Mouse (Mus musculus) embryonic stem cell, embryonic (primary cell): ENCODE results near the gene Catsperd.

Experiments
- CTCF ChIA-PET, 4 experiments: fragments of 300-600 bp in 2 of 4; fragments of 350-600 bp in 2 of 4; sonication (Branson Sonifier 250); formaldehyde crosslinking; loops; one replicate each; lab custom pipeline; 2022; ENCODE audit warnings: inconsistent platforms in 2 of 4; lab: Charles Lee
- POLR2A ChIA-PET, 4 experiments: fragments of 300-600 bp in 2 of 4; fragments of 350-600 bp in 2 of 4; sonication (Branson Sonifier 250); formaldehyde crosslinking; loops; one replicate each; lab custom pipeline; 2022; ENCODE audit warnings: antibody characterized with exemption in 4 of 4, inconsistent platforms in 1 of 4; lab: Charles Lee

Gene Catsperd

DNA sequence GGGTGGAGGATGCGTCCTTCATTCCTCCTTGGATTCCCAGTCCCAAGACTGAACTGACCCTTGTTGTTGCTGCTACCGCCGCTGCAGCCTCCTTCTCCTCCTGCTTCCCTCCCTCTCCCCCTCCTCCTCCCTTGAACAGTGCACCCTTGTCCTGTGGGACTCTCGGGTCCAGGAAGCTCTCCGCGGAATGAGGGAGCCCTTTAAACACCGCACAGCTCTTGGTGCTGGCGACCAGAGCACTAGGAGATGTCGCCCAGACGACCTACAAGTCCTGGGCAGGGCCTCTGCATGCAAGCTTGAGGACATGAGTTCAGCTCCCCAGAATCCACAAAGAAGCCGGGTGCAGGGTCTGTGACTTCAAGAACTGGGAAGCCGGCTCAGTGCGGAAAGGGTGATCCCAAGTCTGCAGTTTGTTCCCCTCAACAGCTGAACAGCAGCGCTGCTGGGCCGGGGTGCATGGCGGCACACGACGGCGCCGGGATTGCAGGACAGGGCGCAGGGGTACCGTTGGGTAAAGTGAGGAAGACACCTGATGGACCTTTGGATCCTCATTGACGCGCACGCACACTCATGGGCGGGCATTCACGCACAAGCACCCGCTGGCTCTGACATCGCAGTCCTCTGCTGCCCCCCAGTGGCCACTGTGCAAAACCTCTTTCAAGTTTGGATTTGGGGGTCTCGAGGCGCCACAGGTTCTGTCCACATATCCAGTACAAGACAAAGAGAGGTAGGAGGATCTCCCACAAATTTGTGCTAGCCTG is 40.6 kb downstream of the Catsperd start:
- ChIA-PET CTCF (interaction anchor here (0.6 to 2.9 kb wide), 30 partner anchors 8 to 480 kb away, joined by 3 to 19 read pairs (median 3); partner anchors contain the start of genes 2410015M20Rik (in 1 of the 4), Catsperd (in 1 of the 4), Gm20219 (in 1 of the 4) and Safb2 (in 1 of the 4)), POLR2A (interaction anchor here (0.7 to 8.1 kb wide), 30 partner anchors 8 to 392 kb away, joined by 3 to 111 read pairs (median 4); partner anchors contain the start of genes Catsperd (in 3 of the 4), Lonp1 (in 2 of the 4), Rpl36 (in 2 of the 4) and Safb (in 1 of the 4))

DNA sequence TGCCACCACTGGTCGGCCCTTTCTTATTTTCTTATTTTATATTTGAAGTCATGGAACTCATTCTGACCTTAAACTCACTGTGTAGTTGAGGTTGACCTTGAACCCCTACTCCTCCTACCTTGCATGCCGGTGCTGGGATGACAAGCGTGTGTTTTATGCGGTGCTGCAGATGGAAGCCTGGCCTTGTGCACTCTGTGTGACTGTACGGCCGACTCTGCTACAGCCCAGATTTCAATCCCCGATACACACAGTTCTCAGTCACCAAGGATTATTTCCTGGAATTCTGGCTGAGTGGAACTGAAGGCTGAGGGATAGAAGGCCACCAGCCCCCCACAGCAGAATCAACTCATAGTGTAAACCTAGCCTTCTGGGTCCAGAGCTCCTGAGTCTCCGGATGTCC is 41.8 kb downstream of the Catsperd start:
- CTCF ChIA-PET, result interaction anchor here in 3 of 4 experiments (0.6 to 1.9 kb wide), 4 partner anchors 58 to 1601 kb away, joined by 3 to 15 read pairs (median 4); no protein-coding TSS in a partner anchor
- POLR2A ChIA-PET, result interaction anchor here in 3 of 4 experiments (0.7 to 8.1 kb wide), 10 partner anchors 42 to 107 kb away, joined by 3 to 111 read pairs (median 5); partner anchors contain the start of genes Catsperd (in 2 of the 3), Lonp1 (in 2 of the 3), Rpl36 (in 1 of the 3) and Safb (in 1 of the 3)

DNA sequence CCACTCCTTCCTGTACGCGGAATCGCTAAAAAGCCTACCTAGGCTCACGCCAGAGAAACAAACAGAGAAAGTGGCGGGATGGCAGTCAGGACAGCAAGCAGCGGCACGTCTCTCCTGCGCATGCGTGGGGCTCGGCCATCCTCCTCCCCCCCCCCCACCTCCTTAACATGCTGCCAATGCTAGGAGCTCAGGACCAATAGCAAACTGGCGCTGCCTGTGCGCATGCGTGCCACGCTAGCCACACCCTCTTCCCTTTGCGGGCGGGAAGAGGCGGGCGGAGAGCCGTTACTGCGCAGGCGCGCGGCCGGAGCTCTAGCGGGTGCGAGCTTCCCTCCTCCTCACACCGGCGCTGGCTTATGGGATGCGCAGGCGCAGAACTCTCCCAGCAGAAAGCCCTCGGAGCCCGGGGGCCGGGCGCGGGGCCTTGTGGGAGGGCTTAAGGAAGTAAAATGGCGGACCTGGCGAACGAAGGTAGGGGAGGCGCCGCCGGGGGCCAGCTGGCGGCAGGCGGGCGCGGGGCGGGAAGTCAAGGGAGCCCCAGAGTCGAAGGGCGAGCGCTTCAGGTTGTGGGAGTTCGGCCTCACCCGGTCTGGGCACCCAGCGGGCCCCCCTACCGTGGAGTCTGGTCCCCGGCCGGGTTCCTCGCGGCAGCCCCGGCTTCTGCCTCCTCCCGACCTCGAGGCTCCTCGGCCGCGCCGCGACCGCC is 45.2 kb downstream of the Catsperd start, which contains the start of gene Ranbp3:
TSS of gene Ranbp3 (plus strand) at position 354 of the 706 bp plus-strand sequence.
- ChIA-PET POLR2A (interaction anchor here (0.6 to 19.2 kb wide), 157 partner anchors 9 to 714 kb away, joined by 3 to 414 read pairs (median 5); partner anchors contain the start of genes Catsperd (in 3 of the 4), Lonp1 (in 3 of the 4), Nrtn (in 3 of the 4) and Rpl36 (in 3 of the 4)), CTCF (interaction anchor here in 3 of 4 experiments (0.5 to 1.3 kb wide), 32 partner anchors 9 to 423 kb away, joined by 3 to 12 read pairs (median 4); partner anchors contain the start of genes Catsperd (in 1 of the 3), Lonp1 (in 1 of the 3) and Safb2 (in 1 of the 3))

DNA sequence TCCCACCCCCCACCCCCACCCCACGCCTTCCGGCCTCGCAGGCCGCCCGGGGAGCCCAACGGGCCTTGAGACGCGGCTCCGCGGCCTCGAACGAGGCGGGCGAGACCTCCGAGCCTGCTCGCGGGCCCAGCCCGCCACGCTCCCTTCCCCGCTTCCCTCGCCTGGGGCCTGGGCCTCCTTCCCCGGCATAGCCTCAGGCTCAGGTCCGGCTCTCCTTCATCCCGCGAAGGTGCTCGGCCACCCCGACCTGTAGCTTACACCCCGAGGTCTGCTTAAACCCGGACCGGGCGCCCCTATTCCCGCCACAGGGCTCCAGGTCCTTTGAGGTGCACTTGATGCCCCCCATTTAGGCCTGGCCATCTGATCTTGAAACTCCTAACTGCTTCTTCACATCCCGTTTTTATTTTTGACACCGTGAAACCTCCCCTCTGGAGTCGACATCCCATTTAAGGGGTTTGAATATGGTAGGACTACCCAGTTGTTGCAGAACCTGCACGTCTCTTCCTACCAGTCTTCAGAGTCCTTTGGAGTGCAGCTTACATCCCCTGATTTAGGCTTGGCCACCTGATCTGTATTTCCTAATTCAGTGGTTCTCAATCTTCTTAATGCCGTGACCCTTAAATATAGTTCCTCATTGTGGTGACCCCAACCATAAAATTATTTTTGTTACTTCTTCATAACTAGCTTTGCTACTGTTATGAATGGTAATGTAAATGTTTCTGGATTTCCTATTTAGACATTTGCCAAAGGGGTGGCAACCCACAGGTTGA is 45.9 kb downstream of the Catsperd start:
- POLR2A ChIA-PET, result interaction anchor here (0.6 to 19.2 kb wide), 88 partner anchors 10 to 634 kb away, joined by 3 to 414 read pairs (median 7); partner anchors contain the start of genes Catsperd (in 3 of the 4), Lonp1 (in 3 of the 4), Rpl36 (in 3 of the 4) and Safb (in 3 of the 4)
- CTCF ChIA-PET, result interaction anchor here in 1 of 4 experiments (0.6 to 1.3 kb wide), 9 partner anchors 42 to 348 kb away, joined by 3 to 11 read pairs (median 5); partner anchors contain the start of genes Catsperd, Kdm4b and Lonp1

DNA sequence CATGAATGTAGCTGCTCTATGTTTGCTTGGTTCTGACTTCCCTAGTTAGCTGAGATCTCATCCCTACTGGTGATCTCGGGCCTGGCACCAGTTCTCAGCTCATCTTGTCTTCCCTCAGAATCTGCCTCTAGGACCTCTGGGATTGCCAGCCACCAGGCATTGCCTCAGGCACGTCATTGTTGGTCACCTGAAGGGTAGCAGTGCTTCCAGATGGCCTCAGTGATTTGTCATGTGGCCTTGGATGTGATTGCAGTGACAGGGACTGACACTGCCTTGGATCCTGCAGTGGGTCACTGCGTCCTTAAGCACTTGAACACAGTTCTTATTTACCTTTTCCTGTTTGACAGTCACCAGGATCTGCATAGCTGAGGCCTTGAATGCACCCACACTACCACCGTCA is 53.8 kb downstream of the Catsperd start:
- CTCF ChIA-PET, result interaction anchor here in 1 of 4 experiments (0.9 kb wide), 1 partner anchor 129 kb away, joined by 3 read pairs; no protein-coding TSS in a partner anchor
- POLR2A ChIA-PET, result interaction anchor here (0.6 to 33.7 kb wide), 11 partner anchors 0 to 70 kb away, joined by 3 to 414 read pairs (median 8); partner anchors contain the start of genes Ranbp3 (in 4 of the 4) and Lonp1 (in 1 of the 4)

DNA sequence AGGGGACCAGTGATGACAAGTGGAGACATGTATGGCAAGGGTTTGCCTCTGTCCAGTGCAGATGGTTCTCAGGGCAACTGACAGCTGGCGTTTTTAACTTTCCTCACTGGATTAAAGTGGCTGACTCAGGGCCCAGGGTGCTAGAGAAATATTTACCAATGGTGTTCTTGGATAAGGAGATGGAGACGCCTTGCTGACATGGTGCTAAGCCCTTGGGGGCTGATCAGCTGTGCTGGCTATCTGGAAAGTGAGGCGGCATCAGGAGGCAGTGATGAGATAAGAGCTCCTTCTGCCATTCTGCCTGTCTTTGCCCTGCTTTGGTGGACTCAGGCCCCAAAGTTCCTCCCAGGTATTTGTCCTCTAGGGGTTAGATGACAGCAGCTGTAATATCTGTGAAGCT is 54.9 kb downstream of the Catsperd start:
- CTCF ChIA-PET, result interaction anchor here in 3 of 4 experiments (0.6 to 0.9 kb wide), 3 partner anchors 130 to 650 kb away, joined by 3 to 13 read pairs (median 3); no protein-coding TSS in a partner anchor
- POLR2A ChIA-PET, result interaction anchor here (0.9 to 33.7 kb wide), 14 partner anchors 1 to 221 kb away, joined by 3 to 414 read pairs (median 4); partner anchors contain the start of genes Ranbp3 (in 4 of the 4), Lonp1 (in 1 of the 4), Ndufa11 (in 1 of the 4) and Vmac (in 1 of the 4)

DNA sequence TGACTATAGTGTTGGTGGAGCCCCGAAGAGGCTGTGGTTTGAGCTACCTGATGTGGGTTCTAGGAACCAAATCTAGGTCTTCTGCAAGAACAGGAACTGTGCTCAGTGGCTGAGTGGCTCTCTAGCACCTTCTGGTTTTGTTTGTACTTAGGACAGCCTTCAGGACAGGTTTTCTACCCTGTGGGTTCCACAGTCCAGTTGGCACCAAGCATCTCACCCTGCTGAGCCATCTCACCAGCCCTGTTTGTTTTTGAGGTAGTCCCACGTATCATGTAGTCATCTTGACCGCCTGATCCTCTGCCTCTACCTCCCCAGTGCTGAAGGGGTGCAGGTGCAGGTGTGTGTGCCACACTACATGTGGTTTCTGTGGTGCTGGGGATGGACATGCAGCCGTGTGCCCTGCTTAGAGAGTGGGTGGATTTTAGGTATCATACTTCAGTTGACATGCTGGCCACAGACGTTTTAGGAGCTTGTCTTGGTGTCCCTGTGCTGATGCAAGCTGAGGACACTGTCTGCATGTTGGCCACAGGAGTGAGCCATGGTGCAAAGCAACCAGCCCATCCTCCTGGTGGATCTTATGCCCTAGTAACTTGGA is 55.7 kb downstream of the Catsperd start:
- POLR2A ChIA-PET, result interaction anchor here in 2 of 4 experiments (1.0 to 33.7 kb wide), 9 partner anchors 2 to 222 kb away, joined by 3 to 414 read pairs (median 3); partner anchors contain the start of genes Ranbp3 (in 2 of the 2), Ndufa11 (in 1 of the 2) and Vmac (in 1 of the 2)
- CTCF ChIA-PET, result no interaction called here

DNA sequence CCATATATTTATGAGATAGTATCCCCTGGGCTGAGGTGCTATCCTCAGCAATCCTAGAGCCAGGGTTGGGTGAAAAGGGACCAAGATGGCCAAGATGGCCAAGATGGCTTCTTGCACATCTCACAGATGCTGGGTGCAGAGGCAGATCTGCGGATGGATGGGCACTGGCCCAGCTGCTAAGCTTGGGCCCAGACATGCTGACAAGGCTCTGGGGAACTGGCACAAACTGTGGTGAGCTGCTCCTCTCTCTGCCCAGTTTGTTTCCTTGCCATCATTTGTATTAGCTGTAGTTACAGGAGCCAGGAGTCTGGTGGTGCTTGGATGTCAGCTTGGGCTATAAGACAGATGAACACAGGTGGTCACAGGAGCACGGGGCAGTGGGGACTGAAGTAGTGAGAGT is 56.7 kb downstream of the Catsperd start:
- ChIA-PET POLR2A (interaction anchor here in 3 of 4 experiments (0.6 to 33.7 kb wide), 8 partner anchors 3 to 110 kb away, joined by 3 to 414 read pairs (median 3); partner anchors contain the start of gene Ranbp3 (in 2 of the 3)), CTCF (no interaction called here)

DNA sequence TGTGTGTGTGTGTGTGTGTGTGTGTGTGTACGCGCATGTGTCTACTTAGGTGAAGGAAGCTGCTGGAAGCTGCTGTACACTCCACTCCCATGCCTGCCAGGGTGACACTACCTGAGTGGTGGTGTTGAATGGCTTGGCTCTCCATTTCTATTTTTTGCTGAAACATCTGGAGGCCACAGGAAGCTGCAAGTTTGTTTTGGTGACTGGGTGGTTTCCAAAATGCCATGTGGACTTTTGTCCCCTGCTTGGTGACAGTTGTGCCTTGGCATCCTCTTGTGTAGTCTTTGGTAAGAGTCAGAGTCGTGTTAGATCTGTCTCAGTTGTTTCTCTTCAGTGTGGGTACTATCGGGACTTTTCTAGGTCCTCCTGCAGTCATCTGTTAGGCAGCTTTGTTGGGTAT is 58.9 kb downstream of the Catsperd start:
- ChIA-PET POLR2A (interaction anchor here (0.6 to 33.7 kb wide), 17 partner anchors 5 to 330 kb away, joined by 3 to 414 read pairs (median 3); partner anchors contain the start of genes Ranbp3 (in 3 of the 4) and Lonp1 (in 2 of the 4)), CTCF (interaction anchor here in 2 of 4 experiments (0.6 kb wide), 2 partner anchors 196 to 273 kb away, joined by 4 to 6 read pairs; no protein-coding TSS in a partner anchor)

DNA sequence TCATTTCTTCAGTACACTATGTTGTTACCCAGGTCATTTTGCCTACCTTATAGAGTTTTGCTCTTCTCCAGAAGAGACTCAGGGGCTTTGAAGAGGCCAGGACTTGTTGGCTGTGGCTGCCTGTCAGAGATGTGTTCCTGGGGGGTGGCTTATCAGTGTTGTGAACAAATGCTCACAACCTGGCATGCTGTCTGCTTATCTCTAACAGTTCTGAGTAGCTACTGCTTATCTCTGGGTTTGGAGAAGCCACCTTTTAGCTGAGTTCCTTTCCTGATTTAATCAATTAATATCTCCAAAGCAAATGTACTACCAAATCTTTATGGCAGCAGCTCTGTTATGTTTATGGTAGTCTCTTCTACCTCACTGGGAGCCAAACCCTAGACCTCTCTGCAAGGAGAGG is 60.1 kb downstream of the Catsperd start:
- CTCF ChIA-PET, result no interaction called here
- POLR2A ChIA-PET, result interaction anchor here in 3 of 4 experiments (0.6 to 33.7 kb wide), 11 partner anchors 6 to 221 kb away, joined by 3 to 414 read pairs (median 6); partner anchors contain the start of genes Ranbp3 (in 2 of the 3) and Lonp1 (in 1 of the 3)

DNA sequence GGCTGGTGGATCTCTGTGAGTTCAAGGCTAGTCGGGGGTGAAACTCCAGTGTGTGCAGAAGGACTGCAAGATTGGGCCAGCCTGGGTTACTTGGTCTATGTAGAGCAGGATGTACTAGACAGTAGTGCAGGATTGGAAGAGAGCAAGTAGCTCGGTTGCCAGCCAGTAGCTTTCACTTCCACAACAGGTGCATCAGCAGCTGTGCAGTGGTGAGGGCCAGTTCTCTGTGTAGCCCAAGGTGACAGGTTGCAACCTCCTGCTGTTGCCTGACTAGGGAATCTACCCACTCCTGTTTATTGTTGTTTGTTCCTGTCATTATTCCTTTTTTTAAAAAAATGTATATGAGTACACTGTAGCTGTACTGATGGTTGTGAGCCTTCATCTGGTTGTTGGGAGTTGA is 60.7 kb downstream of the Catsperd start:
- ChIA-PET CTCF (no interaction called here), POLR2A (interaction anchor here in 3 of 4 experiments (0.6 to 33.7 kb wide), 6 partner anchors 7 to 222 kb away, joined by 3 to 414 read pairs (median 8); partner anchors contain the start of gene Ranbp3 (in 2 of the 3))

DNA sequence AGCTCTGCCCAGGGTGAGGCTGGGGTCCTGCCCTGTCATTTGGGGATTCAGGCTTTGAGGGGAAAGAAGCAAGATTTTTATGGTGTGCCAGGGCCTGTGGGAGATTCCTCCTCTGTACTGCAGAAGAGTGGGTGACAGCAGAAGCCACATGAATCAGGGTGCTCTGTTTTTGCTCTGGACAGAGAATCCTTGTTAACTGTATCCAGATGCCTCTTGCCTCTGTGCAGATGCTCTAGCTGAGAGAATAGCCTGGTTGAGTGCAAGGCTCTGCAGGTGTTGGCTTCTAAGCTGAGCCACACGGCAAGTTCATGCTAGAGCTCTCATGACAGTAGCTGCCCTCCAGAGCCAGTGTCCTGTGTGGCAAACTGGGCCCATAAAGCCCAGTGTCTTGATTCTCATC is 65.5 kb downstream of the Catsperd start:
- POLR2A ChIA-PET, result interaction anchor here in 2 of 4 experiments (0.7 to 33.7 kb wide), 12 partner anchors 10 to 343 kb away, joined by 3 to 414 read pairs (median 4); partner anchors contain the start of genes Ranbp3 (in 2 of the 2), Ndufa11 (in 1 of the 2), Safb (in 1 of the 2) and Safb2 (in 1 of the 2)

DNA sequence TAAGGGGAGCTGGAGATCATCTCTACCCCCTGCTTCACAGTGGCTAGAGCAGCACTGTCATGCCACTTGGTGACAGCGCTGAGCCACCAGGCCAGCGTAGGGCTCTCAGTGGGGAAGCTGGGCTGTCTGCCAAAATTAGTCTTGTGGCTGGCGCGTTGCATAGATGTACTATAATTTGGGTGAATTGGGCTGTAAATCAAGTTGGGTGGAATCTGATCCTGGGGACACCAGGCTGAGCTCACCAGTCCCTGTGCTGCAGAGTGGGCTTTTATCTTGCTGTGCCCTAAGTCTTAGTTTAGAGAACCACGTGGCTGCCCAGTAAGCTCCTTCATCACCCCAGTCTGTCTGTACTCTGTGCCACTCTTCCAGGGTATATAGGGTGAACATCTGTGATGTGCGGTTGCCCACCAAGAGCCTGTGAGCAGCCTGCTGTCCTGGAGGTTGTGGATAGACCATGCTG is 65.9 kb downstream of the Catsperd start:
- CTCF ChIA-PET, result interaction anchor here in 1 of 4 experiments (1.2 kb wide), 1 partner anchor 43 kb away, joined by 3 read pairs; no protein-coding TSS in a partner anchor
- POLR2A ChIA-PET, result interaction anchor here in 2 of 4 experiments (0.7 to 33.7 kb wide), 12 partner anchors 9 to 343 kb away, joined by 3 to 414 read pairs (median 4); partner anchors contain the start of genes Ranbp3 (in 2 of the 2), Ndufa11 (in 1 of the 2), Safb (in 1 of the 2) and Safb2 (in 1 of the 2)

More for the DNA sequence above, 65.5 kb downstream of the Catsperd start:
- CTCF ChIA-PET, result interaction anchor here in 1 of 4 experiments (1.2 kb wide), 1 partner anchor 43 kb away, joined by 3 read pairs; no protein-coding TSS in a partner anchor

DNA sequence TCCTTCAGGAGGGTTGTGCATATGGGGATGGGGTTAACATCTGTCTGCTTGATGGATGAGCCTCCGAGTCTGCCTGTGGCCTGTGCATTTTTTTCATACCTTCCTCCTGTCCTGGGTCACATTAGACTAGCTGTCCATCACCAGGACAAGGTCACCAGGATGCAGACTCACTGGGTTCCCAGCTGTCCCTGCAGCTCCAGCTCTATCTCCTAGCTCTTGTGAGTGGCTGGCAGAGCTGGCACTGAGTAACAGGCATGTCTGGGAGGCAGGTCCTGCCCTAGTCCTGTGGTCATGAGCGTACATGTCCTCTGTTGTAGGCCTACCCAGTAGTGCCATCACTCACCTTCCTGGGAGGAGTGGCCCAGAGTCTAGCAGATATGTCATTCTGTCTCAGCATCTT is 72.5 kb downstream of the Catsperd start:
- ChIA-PET POLR2A (interaction anchor here in 2 of 4 experiments (0.8 to 33.7 kb wide), 8 partner anchors 9 to 22 kb away, joined by 4 to 414 read pairs (median 6); partner anchors contain the start of gene Ranbp3 (in 1 of the 2)), CTCF (no interaction called here)

DNA sequence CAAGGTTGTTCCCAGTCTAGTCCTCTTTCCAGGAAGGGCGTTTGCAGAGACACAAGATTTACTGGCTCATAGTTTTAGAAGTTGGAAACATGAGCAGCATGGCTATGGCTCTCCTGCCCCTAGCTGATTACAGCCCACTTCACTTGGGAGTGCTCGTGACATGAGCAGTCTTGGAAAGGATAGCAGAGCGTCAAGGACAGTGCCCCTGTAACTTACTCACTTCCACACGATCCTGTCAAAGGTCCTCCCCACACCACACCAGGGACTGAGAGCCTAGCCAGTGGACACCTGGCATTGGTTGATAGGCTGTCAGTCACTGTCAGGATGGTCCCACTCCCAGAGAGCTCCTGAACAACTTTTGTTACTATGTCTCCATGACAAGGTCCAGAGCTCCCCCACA is 75.1 kb downstream of the Catsperd start:
- POLR2A ChIA-PET, result interaction anchor here (0.6 to 33.7 kb wide), 17 partner anchors 9 to 476 kb away, joined by 3 to 414 read pairs (median 3); partner anchors contain the start of genes Ranbp3 (in 2 of the 4), Dus3l (in 1 of the 4) and Khsrp (in 1 of the 4)
- CTCF ChIA-PET, result interaction anchor here in 1 of 4 experiments (0.7 kb wide), 1 partner anchor 47 kb away, joined by 4 read pairs; no protein-coding TSS in a partner anchor
